Mouse (Mus musculus): ENCODE measurements around the gene Wfdc17. TPM values are rescaled to one million over a fixed set of nuclear protein-coding genes. Genes with fewer than 3 reads are reported as not detected.

The Wfdc17 gene
- polyA plus RNA-seq, 1 experiment = not detected

DNA sequence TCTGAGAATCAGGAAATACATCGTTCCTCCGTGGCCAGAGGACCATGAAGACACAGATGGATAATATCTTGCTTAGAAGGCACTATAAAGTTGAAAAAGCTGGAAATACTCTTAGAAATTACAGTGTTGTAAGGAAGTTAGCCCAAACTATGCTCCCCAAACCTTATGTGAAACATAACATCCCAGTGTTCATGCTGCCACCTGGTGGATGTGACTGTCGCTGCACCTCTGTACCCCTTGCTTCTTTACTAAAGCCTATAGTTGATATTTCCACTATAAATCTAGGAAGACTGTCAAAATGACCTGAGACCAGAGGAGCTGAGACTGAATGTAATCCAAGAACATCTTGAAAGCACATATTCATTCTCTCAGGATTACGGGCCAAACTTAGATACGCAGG is 35.5 kb downstream of the Wfdc17 start:
- Histone ChIP-seq H3ac (ENCODE audit: control insufficient read depth, insufficient read length) (no peak overlapping the region), H3K4me3 (no peak overlapping the region), H3K79me2 (ENCODE audit: control insufficient read depth, insufficient read depth) (no peaks in the 10 kb centered on the region), H3K36me3 (ENCODE audit: control insufficient read depth, insufficient read depth) (no peaks in the 10 kb centered on the region), H3K27me3 (ENCODE audit: control insufficient read depth, insufficient read depth, insufficient read length) (peaks cover 29% of the 10 kb centered on the region), H3K4me2 (ENCODE audit: low read depth) (no peak overlapping the region)
- TF ChIP-seq POLR2AphosphoS2 (IDR thresholded peaks at IDR 0.05; ENCODE audit: insufficient read length, low read depth) = no peak
- TF ChIP-seq MYOD1 (IDR thresholded peaks at IDR 0.05; ENCODE audit: control insufficient read depth in 1 of 3, insufficient read length in 2 of 3, low read depth in 2 of 3) = no peak
- no peak for TF ChIP-seq MAX (IDR thresholded peaks at IDR 0.05; ENCODE audit: low read depth)
- no peak for TF ChIP-seq TCF12 (IDR thresholded peaks at IDR 0.05; ENCODE audit: insufficient read depth, poor library complexity, severe bottlenecking)
- no peak for TF ChIP-seq E2F4 (IDR thresholded peaks at IDR 0.05; ENCODE audit: insufficient read depth)
- no peak for TF ChIP-seq REST (IDR thresholded peaks at IDR 0.05; ENCODE audit: insufficient read depth, insufficient read length)
- TF ChIP-seq SRF (IDR thresholded peaks at IDR 0.05; ENCODE audit: control insufficient read depth, insufficient read length, low read depth) = no peak
- TF ChIP-seq CEBPB (IDR thresholded peaks at IDR 0.05; ENCODE audit: insufficient read depth, poor library complexity, severe bottlenecking) = no peak
- no peak for TF ChIP-seq MYOG (IDR thresholded peaks at IDR 0.05; ENCODE audit: control insufficient read depth in 1 of 3, insufficient read depth in 1 of 3, insufficient read length in 2 of 3, low read depth in 2 of 3)
- no peak for TF ChIP-seq USF1 (IDR thresholded peaks at IDR 0.05; ENCODE audit: low read depth)
- no peak for TF ChIP-seq TCF3 (IDR thresholded peaks at IDR 0.05; ENCODE audit: insufficient read length, low read depth)
- TF ChIP-seq POLR2A (IDR thresholded peaks at IDR 0.05; ENCODE audit: insufficient read length, low read depth) = no peak

DNA sequence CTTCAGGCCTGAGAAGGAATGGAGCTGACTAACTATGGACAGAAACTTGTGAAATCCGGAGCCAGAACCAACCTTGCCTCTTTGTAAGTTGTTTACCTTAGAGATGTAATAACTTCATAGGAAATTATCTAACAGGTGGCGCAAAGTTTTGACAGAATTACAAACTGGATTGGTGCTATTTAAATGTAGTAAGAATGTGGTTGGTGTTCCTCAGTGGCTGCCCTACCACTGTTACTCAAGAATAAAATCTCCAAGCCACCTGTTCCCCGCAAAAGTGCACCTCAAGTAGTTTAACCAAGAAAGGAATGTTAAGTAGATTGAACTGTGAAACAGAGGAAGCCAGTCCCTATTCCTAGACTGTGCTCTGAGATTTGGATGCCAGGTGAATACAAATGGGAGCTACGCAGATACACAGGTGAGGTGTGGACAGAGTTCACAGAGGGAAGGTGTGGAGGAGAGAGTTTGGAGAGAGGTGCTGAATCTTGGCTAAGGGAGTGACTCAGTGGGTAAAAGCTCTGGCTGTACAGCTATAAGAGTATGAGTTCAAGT is 36.7 kb downstream of the Wfdc17 start:
- no peaks in the 10 kb centered on the region for H3K79me2 ChIP-seq (ENCODE audit: control insufficient read depth, insufficient read depth)
- H3K27me3 ChIP-seq (ENCODE audit: control insufficient read depth, insufficient read depth, insufficient read length) = peaks cover 40% of the 10 kb centered on the region
- no peaks in the 10 kb centered on the region for H3K36me3 ChIP-seq (ENCODE audit: control insufficient read depth, insufficient read depth)
- TF ChIP-seq SRF (IDR thresholded peaks at IDR 0.05; ENCODE audit: control insufficient read depth, insufficient read length, low read depth) (no peak), TCF12 (IDR thresholded peaks at IDR 0.05; ENCODE audit: insufficient read depth, poor library complexity, severe bottlenecking) (no peak), REST (IDR thresholded peaks at IDR 0.05; ENCODE audit: insufficient read depth, insufficient read length) (no peak), E2F4 (IDR thresholded peaks at IDR 0.05; ENCODE audit: insufficient read depth) (no peak), TCF3 (IDR thresholded peaks at IDR 0.05; ENCODE audit: insufficient read length, low read depth) (no peak), MAX (IDR thresholded peaks at IDR 0.05; ENCODE audit: low read depth) (no peak), POLR2AphosphoS2 (IDR thresholded peaks at IDR 0.05; ENCODE audit: insufficient read length, low read depth) (no peak), USF1 (IDR thresholded peaks at IDR 0.05; ENCODE audit: low read depth) (no peak)
- H3ac ChIP-seq (ENCODE audit: control insufficient read depth, insufficient read length) = no peak overlapping the region
- no peak overlapping the region for H3K4me3 ChIP-seq
- H3K4me2 ChIP-seq (ENCODE audit: low read depth) = no peak overlapping the region

GRCm38 (mm10) chr11:83741841-83742240 is 38.0 kb downstream of the Wfdc17 start:
- no peak for TF ChIP-seq CEBPB (IDR thresholded peaks at IDR 0.05; ENCODE audit: insufficient read depth, poor library complexity, severe bottlenecking)
- TF ChIP-seq E2F4 (IDR thresholded peaks at IDR 0.05; ENCODE audit: insufficient read depth) = no peak
- no peak for TF ChIP-seq MYOD1 (IDR thresholded peaks at IDR 0.05; ENCODE audit: control insufficient read depth in 1 of 3, insufficient read length in 2 of 3, low read depth in 2 of 3)
- TF ChIP-seq POLR2A (IDR thresholded peaks at IDR 0.05; ENCODE audit: insufficient read length, low read depth) = no peak
- Histone ChIP-seq H3ac (ENCODE audit: control insufficient read depth, insufficient read length) (no peak overlapping the region), H3K36me3 (ENCODE audit: control insufficient read depth, insufficient read depth) (no peaks in the 10 kb centered on the region), H3K4me3 (no peak overlapping the region), H3K27me3 (ENCODE audit: control insufficient read depth, insufficient read depth, insufficient read length) (peaks cover 50% of the 10 kb centered on the region), H3K4me2 (ENCODE audit: low read depth) (no peak overlapping the region), H3K79me2 (ENCODE audit: control insufficient read depth, insufficient read depth) (no peaks in the 10 kb centered on the region)

DNA sequence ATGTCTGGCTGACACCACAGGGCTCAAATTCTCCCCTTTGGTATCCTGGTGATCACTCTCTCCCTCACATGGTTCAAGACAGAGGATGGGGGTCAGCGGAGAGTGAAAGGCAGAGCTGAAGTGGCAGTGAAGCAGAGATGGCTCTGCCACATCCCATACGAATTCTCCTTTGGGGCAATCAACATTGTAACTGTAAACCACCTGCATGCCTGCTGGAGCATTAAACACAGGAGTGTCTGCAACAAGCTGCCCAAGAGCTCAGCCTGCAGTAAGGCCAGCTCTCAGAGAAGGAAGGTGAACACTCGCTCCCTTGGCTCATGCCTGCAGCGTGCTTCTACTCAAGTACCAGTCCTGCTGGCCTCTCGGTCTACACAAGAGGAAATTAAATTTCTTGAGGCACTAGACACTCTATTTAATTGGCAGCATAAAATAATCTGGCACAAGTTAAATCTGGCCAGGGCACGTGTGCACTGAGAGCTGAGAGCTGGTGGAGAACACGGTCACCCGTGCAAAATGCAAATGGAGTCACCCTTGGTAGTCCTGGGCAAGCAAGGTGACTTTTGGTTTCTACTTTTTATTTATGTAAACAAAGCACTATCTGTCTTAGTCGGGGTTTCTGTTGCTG is 39.1 kb downstream of the Wfdc17 start:
- no peaks in the 10 kb centered on the region for H3K79me2 ChIP-seq (ENCODE audit: control insufficient read depth, insufficient read depth)
- no peak for TF ChIP-seq POLR2A (IDR thresholded peaks at IDR 0.05; ENCODE audit: insufficient read length, low read depth)
- TF ChIP-seq TCF12 (IDR thresholded peaks at IDR 0.05; ENCODE audit: insufficient read depth, poor library complexity, severe bottlenecking) = no peak
- no peak overlapping the region for H3K4me3 ChIP-seq
- no peaks in the 10 kb centered on the region for H3K36me3 ChIP-seq (ENCODE audit: control insufficient read depth, insufficient read depth)
- no peak overlapping the region for H3ac ChIP-seq (ENCODE audit: control insufficient read depth, insufficient read length)
- peaks cover 60% of the 10 kb centered on the region for H3K27me3 ChIP-seq (ENCODE audit: control insufficient read depth, insufficient read depth, insufficient read length)
- no peak overlapping the region for H3K4me2 ChIP-seq (ENCODE audit: low read depth)

- TF ChIP-seq POLR2AphosphoS2 (IDR thresholded peaks at IDR 0.05; ENCODE audit: insufficient read length, low read depth) (no peak), MYOG (IDR thresholded peaks at IDR 0.05; ENCODE audit: control insufficient read depth in 1 of 3, insufficient read depth in 1 of 3, insufficient read length in 2 of 3, low read depth in 2 of 3) (no peak), MAX (IDR thresholded peaks at IDR 0.05; ENCODE audit: low read depth) (no peak), CEBPB (IDR thresholded peaks at IDR 0.05; ENCODE audit: insufficient read depth, poor library complexity, severe bottlenecking) (no peak), USF1 (IDR thresholded peaks at IDR 0.05; ENCODE audit: low read depth) (no peak)
- H3K36me3 ChIP-seq (ENCODE audit: control insufficient read depth, insufficient read depth) = no peaks in the 10 kb centered on the region
- H3K27me3 ChIP-seq (ENCODE audit: control insufficient read depth, insufficient read depth, insufficient read length) = peaks cover 65% of the 10 kb centered on the region
- H3K79me2 ChIP-seq (ENCODE audit: control insufficient read depth, insufficient read depth) = no peaks in the 10 kb centered on the region
- no peak overlapping the region for H3K4me3 ChIP-seq
- no peak overlapping the region for H3ac ChIP-seq (ENCODE audit: control insufficient read depth, insufficient read length)
- H3K4me2 ChIP-seq (ENCODE audit: low read depth) = no peak overlapping the region
Observed at GRCm38 (mm10) chr11:83743525-83743924, 39.7 kb downstream of the Wfdc17 start.

Measured in myocyte (in vitro differentiated cells).